Mouse (Mus musculus): ENCODE measurements at regions not wholly inside any gene's neighbourhood (a gene's known extent, or its start where the extent isn't known, plus 50 kb on each side); places are given as distances from the start of the nearest gene placed in this dataset.

GRCm38 (mm10) chr16:66201406-66201805 is 386.3 kb downstream of the Vgll3 start:
- no peak overlapping the region for H3K4me3 ChIP-seq (replicated peaks; ENCODE audit: low read length)
- H3K36me3 ChIP-seq (ENCODE audit: insufficient read depth, low read length) = no peaks in the 10 kb centered on the region

More at GRCm38 (mm10) chr16:66201406-66201805, 386.3 kb downstream of the Vgll3 start:
- H3K9me3 ChIP-seq (ENCODE audit: low read length) = peaks cover 7% of the 10 kb centered on the region; the same call in 1 of the 2 replicates
- no peaks in the 10 kb centered on the region for H3K27me3 ChIP-seq (ENCODE audit: insufficient read depth, low read length)
- no peaks in the 10 kb centered on the region for H3K4me1 ChIP-seq (replicated peaks; ENCODE audit: low read depth, low read length)
- TF ChIP-seq POU5F1 (IDR thresholded peaks at IDR 0.05; ENCODE audit: borderline replicate concordance, low read length) = no peak
- no peak for TF ChIP-seq NANOG (IDR thresholded peaks at IDR 0.05; ENCODE audit: borderline replicate concordance, low read length)
- TF ChIP-seq CTCF (conservative IDR thresholded peaks at IDR 0.05; ENCODE audit: low read length) = no peak

Measured in E14TG2a.4 (cell line).